Mouse (Mus musculus) liver, embryonic 14.5 days (tissue): ENCODE measurements around the gene F2. TPM values are rescaled to one million over a fixed set of nuclear protein-coding genes. Genes with fewer than 3 reads are reported as not detected.

Experiments used
- ATAC-seq: fragments of 200-750 bp; cut with Nextera tagmentation; 2 replicates; pipeline ENCODE4 v1.8.0; 2017; ENCODE audit warnings: moderate number of reproducible peaks, mild to moderate bottlenecking, moderate library complexity; ENCODE audit not compliant: insufficient read depth
- DNase-seq, 3 experiments: peaks; one replicate each; pipeline ENCODE4 v3.0.0-alpha.2; 2012 to 2013; ENCODE audit warnings: low read depth in 3 of 3, low spot score in 3 of 3
- H3K27ac ChIP-seq: fragments of 300-500 bp; sonication (generic); 2 replicates; pipeline ENCODE4 v1.5.1; 2014; ENCODE audit warnings: moderate library complexity, mild to moderate bottlenecking, control low read depth, inconsistent platforms
- H3K27me3 ChIP-seq: fragments of 300-500 bp; sonication (generic); 2 replicates; pipeline ENCODE4 v1.6.1; 2014; ENCODE audit warnings: mild to moderate bottlenecking, low read length, moderate library complexity; ENCODE audit not compliant: control insufficient read depth, insufficient read depth
- H3K36me3 ChIP-seq: fragments of 300-500 bp; sonication (generic); replicated peaks from 2 replicates; pipeline ENCODE4 v1.6.1; 2014; ENCODE audit warnings: low read depth; ENCODE audit not compliant: control insufficient read depth, insufficient read depth
- H3K4me1 ChIP-seq, 2 experiments: fragments of 200-500 bp in 1 of 2; fragments of 300-500 bp in 1 of 2; sonication (generic) in 1 of 2; replicated peaks; 2 replicates each; pipeline ENCODE4 v1.6.1; 2012 to 2014; ENCODE audit warnings: antibody characterized with exemption in 1 of 2, inconsistent platforms in 1 of 2, low read length in 1 of 2; ENCODE audit not compliant: control insufficient read depth in 2 of 2, insufficient read depth in 2 of 2
- H3K4me2 ChIP-seq: fragments of 300-500 bp; sonication (generic); 2 replicates; pipeline ENCODE4 v1.6.1; 2014; ENCODE audit warnings: low read depth, mild to moderate bottlenecking, control low read depth, moderate library complexity
- H3K4me3 ChIP-seq, 2 experiments: fragments of 200-500 bp in 1 of 2; fragments of 300-500 bp in 1 of 2; sonication (generic) in 1 of 2; 2 replicates each; pipeline ENCODE4 v1.5.1; 2012 to 2014; ENCODE audit warnings: low read depth in 2 of 2, low read length in 2 of 2, mild to moderate bottlenecking in 2 of 2, control low read depth in 1 of 2, inconsistent platforms in 1 of 2, moderate library complexity in 1 of 2; ENCODE audit not compliant: insufficient read depth in 1 of 2
- H3K9ac ChIP-seq: fragments of 300-500 bp; sonication (generic); replicated peaks from 2 replicates; pipeline ENCODE4 v1.6.1; 2014; ENCODE audit warnings: mild to moderate bottlenecking, control low read depth, moderate library complexity
- H3K9me3 ChIP-seq: fragments of 300-500 bp; sonication (generic); 2 replicates; pipeline ENCODE4 v1.6.1; 2016; ENCODE audit warnings: low read length, mixed read lengths; ENCODE audit not compliant: control insufficient read depth
- CTCF ChIP-seq: IDR thresholded peaks from 2 replicates; pipeline ENCODE4 v1.5.1; 2016; ENCODE audit warnings: antibody characterized with exemption, low read depth, control low read depth
- EP300 ChIP-seq: IDR thresholded peaks from 2 replicates; pipeline ENCODE4 v1.6.1; 2016; ENCODE audit warnings: antibody characterized with exemption, low read depth
- WGBS: fragments of 180-500 bp; shearing (Covaris S2); extraction: QIAGEN DNeasy Blood & Tissue Kit; methylation state at CpG from one replicate; pipeline ENCODE4 v1.1.7; 2014; ENCODE audit not compliant: insufficient replicate concordance; 5-methylcytosine and 5-hydroxymethylcytosine counted together
- polyA plus RNA-seq, 2 experiments: library from polyadenylated mRNA; depleted of rRNA in 1 of 2; stranded (reverse) in 1 of 2; unstranded in 1 of 2; fragments of >200 nt; fragmentation: Nextera tagmentation in 1 of 2; extraction: Ambion mirVana in 1 of 2; gene quantifications; 2 replicates each; pipeline versions ENCODE4 v1.2.1 to v1.2.3; 2012 to 2014

The F2 gene
- polyA plus RNA-seq, 2 experiments = 202 to 203 TPM

DNA sequence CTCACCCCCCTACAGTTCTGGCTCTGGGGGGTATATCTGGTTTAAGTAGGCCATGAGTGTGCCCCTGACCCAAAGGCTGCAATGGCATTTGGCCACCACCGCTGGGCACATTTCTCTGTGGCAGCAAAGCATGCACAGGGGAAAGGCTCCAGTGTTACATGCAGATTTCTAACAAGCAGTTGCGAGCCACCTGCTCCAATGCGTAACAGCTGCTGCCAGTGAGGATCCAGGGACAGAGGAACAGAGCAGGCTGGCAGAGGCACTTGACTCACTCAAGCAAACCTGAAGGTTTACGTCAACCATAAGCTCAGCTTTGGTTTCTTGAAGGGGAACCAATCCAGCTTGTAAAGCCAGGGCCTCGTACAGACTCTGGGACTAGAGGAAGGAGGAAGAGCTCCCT lies 38.7 kb upstream of the F2 start:
- TF ChIP-seq CTCF (no peak), EP300 (no peak)
- H3K4me3 ChIP-seq = no peak overlapping the region
- no peak for ATAC-seq
- H3K27ac ChIP-seq = no peak overlapping the region
- no peak overlapping the region for H3K9ac ChIP-seq
- H3K4me2 ChIP-seq = no peak overlapping the region
- DNase-seq = no peak
- no peaks in the 10 kb centered on the region for H3K4me1 ChIP-seq
- H3K9me3 ChIP-seq = no peaks in the 10 kb centered on the region
- H3K36me3 ChIP-seq = peaks cover 16% of the 10 kb centered on the region
- no peaks in the 10 kb centered on the region for H3K27me3 ChIP-seq
- 84% methylated on average over 5 of the region's 5 CpGs for whole genome bisulfite sequencing

DNA sequence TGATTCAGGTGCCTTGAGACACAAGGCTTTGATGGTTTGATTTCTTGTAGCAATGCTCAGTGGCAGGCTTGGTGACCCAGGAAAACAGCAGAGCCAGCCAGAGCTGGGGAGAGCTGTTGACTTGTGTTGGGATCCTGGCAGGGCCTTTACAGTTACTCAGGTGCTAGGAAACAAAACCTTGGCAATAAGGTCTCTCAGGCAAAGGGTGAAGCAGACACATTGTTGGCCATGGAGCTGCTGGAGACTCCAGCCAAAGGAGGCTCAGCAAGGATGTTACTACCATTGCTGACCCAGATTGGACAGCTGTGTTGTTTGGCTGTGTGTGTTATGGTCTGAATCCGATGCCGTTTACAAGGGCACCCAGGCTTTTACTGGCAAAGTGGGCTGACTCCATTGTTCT lies 37.4 kb upstream of the F2 start:
- DNase-seq (no peak), ATAC-seq (no peak)
- H3K9ac ChIP-seq = no peak overlapping the region
- H3K4me1 ChIP-seq = no peaks in the 10 kb centered on the region
- no peak overlapping the region for H3K4me3 ChIP-seq
- no peak overlapping the region for H3K4me2 ChIP-seq
- H3K9me3 ChIP-seq = no peaks in the 10 kb centered on the region
- no peaks in the 10 kb centered on the region for H3K27me3 ChIP-seq
- no peak for TF ChIP-seq EP300
- TF ChIP-seq CTCF = no peak
- 82% methylated on average over 2 of the region's 2 CpGs for WGBS
- peaks cover 24% of the 10 kb centered on the region for H3K36me3 ChIP-seq
- H3K27ac ChIP-seq = no peak overlapping the region

DNA sequence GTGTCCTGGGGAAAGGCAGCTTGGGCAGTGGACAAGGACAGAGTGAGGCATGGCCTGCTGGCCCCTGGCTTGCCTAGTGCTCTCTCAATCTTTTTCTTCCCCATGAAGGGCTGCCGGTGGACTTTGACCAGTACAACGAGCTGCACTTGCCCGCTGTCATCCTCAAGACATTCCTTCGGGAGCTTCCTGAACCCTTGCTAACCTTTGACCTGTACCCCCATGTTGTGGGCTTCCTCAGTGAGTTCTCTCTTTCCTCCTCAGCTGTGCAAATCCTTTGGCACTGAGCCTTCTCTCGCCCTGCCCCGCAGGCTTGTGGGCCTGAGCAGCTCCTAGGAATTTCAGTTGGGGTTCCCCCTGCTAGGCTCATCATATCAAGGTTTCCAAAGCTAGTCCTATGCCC lies 33.8 kb upstream of the F2 start:
- no peak overlapping the region for H3K9ac ChIP-seq
- ATAC-seq = no peak
- H3K27ac ChIP-seq = no peak overlapping the region
- H3K4me3 ChIP-seq = no peak overlapping the region
- H3K4me2 ChIP-seq = no peak overlapping the region
- H3K36me3 ChIP-seq = peaks cover 19% of the 10 kb centered on the region
- no peak for TF ChIP-seq EP300
- TF ChIP-seq CTCF = no peak
- no peaks in the 10 kb centered on the region for H3K27me3 ChIP-seq
- no peaks in the 10 kb centered on the region for H3K4me1 ChIP-seq
- H3K9me3 ChIP-seq = no peaks in the 10 kb centered on the region
- 74% methylated on average over 6 of the region's 6 CpGs for WGBS
- DNase-seq = no peak

DNA sequence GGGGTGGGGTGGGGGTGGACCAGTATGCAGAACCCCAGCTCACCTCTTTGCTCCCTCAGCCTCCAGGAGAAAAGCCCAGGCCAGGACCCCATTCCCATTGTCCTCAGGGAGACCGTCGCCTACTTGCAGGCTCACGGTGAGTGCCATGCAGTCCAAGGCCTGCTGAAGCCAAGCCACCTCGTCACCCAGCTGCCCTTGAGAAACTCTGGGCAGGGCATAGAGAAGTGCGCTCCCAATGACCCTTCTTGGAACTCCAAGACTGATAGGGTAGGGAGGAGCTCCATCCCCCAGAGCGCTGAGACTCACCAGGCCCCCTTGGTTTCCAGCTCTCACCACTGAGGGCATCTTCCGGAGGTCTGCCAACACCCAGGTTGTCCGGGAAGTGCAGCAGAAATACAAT lies 33.1 kb upstream of the F2 start:
- H3K4me1 ChIP-seq = no peaks in the 10 kb centered on the region
- no peak for ATAC-seq
- WGBS = 86% methylated on average over 8 of the region's 8 CpGs
- no peak overlapping the region for H3K27ac ChIP-seq
- no peak overlapping the region for H3K9ac ChIP-seq
- no peaks in the 10 kb centered on the region for H3K27me3 ChIP-seq
- H3K4me2 ChIP-seq = no peak overlapping the region
- H3K4me3 ChIP-seq = no peak overlapping the region
- H3K36me3 ChIP-seq = peaks cover 17% of the 10 kb centered on the region
- no peaks in the 10 kb centered on the region for H3K9me3 ChIP-seq
- no peak for TF ChIP-seq CTCF
- no peak for TF ChIP-seq EP300
- no peak for DNase-seq

DNA sequence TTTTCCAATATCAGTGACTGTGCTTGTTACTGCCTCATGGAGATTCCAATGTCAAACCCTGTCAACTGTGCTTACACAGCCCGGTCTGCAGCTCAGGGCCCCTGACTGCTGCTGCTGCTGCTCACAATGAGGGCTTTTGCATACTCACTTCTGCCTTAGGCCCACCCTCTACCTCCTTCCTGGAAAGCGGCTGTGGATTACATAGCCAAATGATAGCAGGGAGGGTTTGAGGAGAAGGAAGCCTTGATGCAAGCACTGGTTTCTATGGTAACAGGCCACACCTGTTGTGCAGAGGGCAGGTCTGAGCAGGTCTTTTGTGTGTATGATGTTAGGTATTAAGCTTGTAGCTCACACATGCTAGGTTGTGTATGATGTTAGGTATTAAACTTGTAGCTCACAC lies 31.5 kb upstream of the F2 start:
- H3K36me3 ChIP-seq = peaks cover 18% of the 10 kb centered on the region
- H3K9me3 ChIP-seq = no peaks in the 10 kb centered on the region
- H3K27me3 ChIP-seq = no peaks in the 10 kb centered on the region
- no peaks in the 10 kb centered on the region for H3K4me1 ChIP-seq
- DNase-seq (no peak), ATAC-seq (no peak)
- WGBS = 65% methylated on average over 2 of the region's 2 CpGs
- no peak overlapping the region for H3K9ac ChIP-seq
- no peak overlapping the region for H3K4me2 ChIP-seq
- no peak overlapping the region for H3K4me3 ChIP-seq
- H3K27ac ChIP-seq = no peak overlapping the region
- TF ChIP-seq EP300 = no peak
- TF ChIP-seq CTCF = no peak
